7 mouse cellular contexts compared by ENCODE assay signal in the genomic region with DNA sequence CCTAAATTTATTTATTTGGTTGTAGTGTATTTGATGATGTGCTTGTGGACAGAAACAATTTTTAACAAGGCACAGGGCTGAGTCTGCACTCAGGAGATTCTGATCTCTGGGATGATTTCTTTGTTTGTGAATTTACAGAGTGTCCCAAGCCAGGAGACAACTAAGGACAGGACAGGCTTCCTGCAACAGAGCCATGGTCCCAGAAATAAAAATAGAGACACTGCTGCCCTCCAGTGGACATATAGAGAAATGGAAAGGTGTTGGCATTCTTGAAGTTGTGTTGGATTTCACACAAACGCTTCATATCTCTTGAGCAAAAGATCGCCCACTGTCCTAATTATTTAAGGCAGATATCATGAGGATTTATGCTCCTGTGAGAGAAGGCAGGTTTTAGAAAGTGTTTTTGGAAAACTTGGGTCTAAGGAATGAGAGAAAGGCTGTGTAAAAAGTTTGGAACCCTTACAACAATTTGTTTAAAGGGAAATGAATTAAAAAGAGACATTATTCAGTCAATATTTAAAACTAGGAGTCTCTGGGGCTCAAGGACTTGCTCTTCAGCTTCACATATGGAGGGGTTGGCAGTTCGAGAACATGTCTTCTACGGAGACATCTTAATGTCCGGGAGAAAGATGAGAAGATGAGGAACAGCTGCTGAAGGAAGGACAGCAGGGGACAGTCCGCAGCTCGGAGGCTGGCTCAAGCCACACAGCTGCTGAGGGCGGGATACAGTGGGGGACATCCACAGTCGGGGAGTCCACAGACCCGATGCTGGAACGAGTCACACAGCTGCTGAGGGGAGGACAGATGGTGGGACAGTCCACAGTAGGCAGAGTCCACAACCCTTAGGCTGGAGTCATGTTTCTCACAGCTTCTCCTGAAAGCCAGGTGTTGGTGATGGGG.
DNase-seq lines count a peak whose midpoint lies in the region; ATAC-seq and TF ChIP-seq lines count a peak whose summit lies in the region.

No protein-coding gene starts in this region.

- H3K9ac ChIP-seq in hindbrain, postnatal 0 days (replicated peaks; ENCODE audit: low read length): no peak overlapping the region
- H3K9ac ChIP-seq in limb, embryonic 14.5 days (ENCODE audit: low read depth, low read length, severe bottlenecking): no peak overlapping the region
- no peak overlapping the region for H3K9ac ChIP-seq in neural tube, embryonic 15.5 days (replicated peaks)

- H3K27me3 ChIP-seq in embryonic facial prominence, embryonic 10.5 days (replicated peaks; ENCODE audit: low read depth, poor library complexity, severe bottlenecking): no peaks in the 10 kb centered on the region
- H3K27me3 ChIP-seq in hindbrain, postnatal 0 days (ENCODE audit: insufficient read depth, low read length): no peaks in the 10 kb centered on the region
- H3K27me3 ChIP-seq in limb, embryonic 14.5 days (ENCODE audit: control insufficient read depth, insufficient read depth, low read length): no peaks in the 10 kb centered on the region
- 0 out of 2 replicates have a peak, but pooled peaks cover 2% of the 10 kb centered on the region for H3K27me3 ChIP-seq in neural tube, embryonic 15.5 days (replicated peaks)

- TF ChIP-seq CTCF in hindbrain, postnatal 0 days (IDR thresholded peaks at IDR 0.05; ENCODE audit: low read depth): peak; percentile 84

- no peak overlapping the region for H3K4me2 ChIP-seq in hindbrain, postnatal 0 days (ENCODE audit: low read depth, low read length)
- H3K4me2 ChIP-seq in limb, embryonic 14.5 days (replicated peaks; ENCODE audit: low read depth, low read length, severe bottlenecking): no peak overlapping the region
- H3K4me2 ChIP-seq in neural tube, embryonic 15.5 days: no peak overlapping the region

- ATAC-seq in activated CD4-positive, CD25-positive, alpha-beta regulatory T cell, adult 4 months: peak; percentile 78
- ATAC-seq in hindbrain, postnatal 0 days: 0 out of 2 replicates have a peak, but pooled peaks have one; percentile 49
- ATAC-seq in limb, embryonic 14.5 days (ENCODE audit: low FRiP score, low read depth): peak; percentile 89
- ATAC-seq in neural tube, embryonic 15.5 days (ENCODE audit: low FRiP score): 0 out of 2 replicates have a peak, but pooled peaks have one; percentile 65

- peak; percentile 6 to 18 for DNase-seq in spleen, postnatal 36 days (ENCODE audit: low spot score in 2 of 2)
- DNase-seq in spleen, adult 12 weeks (ENCODE audit: low spot score): no peak
- peak; percentile 45 for DNase-seq in embryonic facial prominence, embryonic 10.5 days (ENCODE audit: low spot score)
- peak; percentile 80 for DNase-seq in hindbrain, postnatal 0 days (ENCODE audit: low spot score)
- DNase-seq in limb, embryonic 14.5 days (ENCODE audit: low spot score): peak; percentile 88

- no peaks in the 10 kb centered on the region for H3K9me3 ChIP-seq in embryonic facial prominence, embryonic 10.5 days
- H3K9me3 ChIP-seq in hindbrain, postnatal 0 days (ENCODE audit: low read length): no peaks in the 10 kb centered on the region
- H3K9me3 ChIP-seq in limb, embryonic 14.5 days (ENCODE audit: control insufficient read depth, low read length): no peaks in the 10 kb centered on the region
- H3K9me3 ChIP-seq in neural tube, embryonic 15.5 days (replicated peaks): no peaks in the 10 kb centered on the region

- 54% methylated on average over 11 of the region's 11 CpGs for WGBS in embryonic facial prominence, embryonic 10.5 days
- WGBS in hindbrain, postnatal 0 days: 40% methylated on average over 11 of the region's 11 CpGs
- WGBS in limb, embryonic 14.5 days: 37% methylated on average over 11 of the region's 11 CpGs
- WGBS in neural tube, embryonic 15.5 days: 61% methylated on average over 11 of the region's 11 CpGs

- no peak for TF ChIP-seq POLR2A in limb, embryonic 14.5 days (IDR thresholded peaks at IDR 0.05; ENCODE audit: borderline replicate concordance, extremely low read depth, insufficient read depth, insufficient read length)

- H3K4me1 ChIP-seq in embryonic facial prominence, embryonic 10.5 days: peaks cover 4% of the 10 kb centered on the region; the same call in 1 of the 2 replicates
- H3K4me1 ChIP-seq in hindbrain, postnatal 0 days (ENCODE audit: insufficient read depth, low read length): no peaks in the 10 kb centered on the region
- no peaks in the 10 kb centered on the region for H3K4me1 ChIP-seq in limb, embryonic 14.5 days (ENCODE audit: control insufficient read depth, insufficient read depth, low read length)
- H3K4me1 ChIP-seq in neural tube, embryonic 15.5 days: no peaks in the 10 kb centered on the region

- no peak overlapping the region for H3K4me3 ChIP-seq in embryonic facial prominence, embryonic 10.5 days
- no peak overlapping the region for H3K4me3 ChIP-seq in hindbrain, postnatal 0 days (ENCODE audit: low read length)
- no peak overlapping the region for H3K4me3 ChIP-seq in limb, embryonic 14.5 days (replicated peaks; ENCODE audit: low read length)
- no peak overlapping the region for H3K4me3 ChIP-seq in neural tube, embryonic 15.5 days (replicated peaks)

- no peak overlapping the region for H3K27ac ChIP-seq in embryonic facial prominence, embryonic 10.5 days (replicated peaks)
- H3K27ac ChIP-seq in hindbrain, postnatal 0 days: no peak overlapping the region
- H3K27ac ChIP-seq in limb, embryonic 14.5 days (replicated peaks; ENCODE audit: low read depth, low read length): no peak overlapping the region
- no peak overlapping the region for H3K27ac ChIP-seq in neural tube, embryonic 15.5 days (replicated peaks)

- H3K36me3 ChIP-seq in embryonic facial prominence, embryonic 10.5 days (replicated peaks): no peaks in the 10 kb centered on the region
- H3K36me3 ChIP-seq in hindbrain, postnatal 0 days (ENCODE audit: insufficient read depth, low read length): no peaks in the 10 kb centered on the region
- no peaks in the 10 kb centered on the region for H3K36me3 ChIP-seq in limb, embryonic 14.5 days (ENCODE audit: control insufficient read depth, insufficient read depth, low read length)
- no peaks in the 10 kb centered on the region for H3K36me3 ChIP-seq in neural tube, embryonic 15.5 days
